Mouse (Mus musculus): Measurements from ENCODE around the gene Gpr152. TPM values are rescaled to one million over a fixed set of nuclear protein-coding genes. Genes with fewer than 3 reads are reported as not detected.

Gpr152 gene
- total RNA-seq, 2 experiments from 2014 or later, result 0.08 to 0.14 TPM

DNA sequence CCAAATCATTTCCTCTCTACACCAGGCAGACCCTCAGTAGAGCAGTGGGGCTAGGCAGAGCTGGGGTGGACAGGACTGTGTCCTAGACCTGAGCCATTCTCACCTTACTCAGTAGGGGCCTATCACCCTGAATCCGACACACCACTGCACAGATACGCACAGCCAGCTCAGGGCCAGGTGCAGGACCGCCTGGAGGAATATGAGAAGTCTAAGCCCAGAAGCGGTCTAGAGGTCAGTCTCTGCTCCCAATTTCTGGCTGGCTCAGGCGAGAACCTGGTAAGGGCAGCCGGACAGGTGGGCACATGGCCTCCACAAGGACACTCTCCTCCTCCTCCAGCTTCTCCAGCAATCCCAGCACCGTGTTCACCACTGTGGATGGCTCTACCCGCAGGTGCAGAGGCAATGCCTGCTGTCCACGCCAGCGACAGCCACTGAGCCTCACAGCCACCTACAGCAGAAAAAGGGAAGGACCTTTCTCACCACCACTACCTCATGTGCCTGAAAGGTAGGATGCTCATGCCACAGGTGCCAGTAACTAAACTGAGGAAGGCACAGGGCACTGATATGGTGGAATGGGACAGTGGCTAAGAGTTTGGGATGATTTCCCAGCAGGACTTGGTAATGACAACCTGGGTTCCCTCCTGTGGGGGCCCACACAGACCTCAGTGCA lies 31.3 kb downstream of the Gpr152 start:
- DNase-seq (ENCODE audit: low spot score in 2 of 2), result no peak

DNA sequence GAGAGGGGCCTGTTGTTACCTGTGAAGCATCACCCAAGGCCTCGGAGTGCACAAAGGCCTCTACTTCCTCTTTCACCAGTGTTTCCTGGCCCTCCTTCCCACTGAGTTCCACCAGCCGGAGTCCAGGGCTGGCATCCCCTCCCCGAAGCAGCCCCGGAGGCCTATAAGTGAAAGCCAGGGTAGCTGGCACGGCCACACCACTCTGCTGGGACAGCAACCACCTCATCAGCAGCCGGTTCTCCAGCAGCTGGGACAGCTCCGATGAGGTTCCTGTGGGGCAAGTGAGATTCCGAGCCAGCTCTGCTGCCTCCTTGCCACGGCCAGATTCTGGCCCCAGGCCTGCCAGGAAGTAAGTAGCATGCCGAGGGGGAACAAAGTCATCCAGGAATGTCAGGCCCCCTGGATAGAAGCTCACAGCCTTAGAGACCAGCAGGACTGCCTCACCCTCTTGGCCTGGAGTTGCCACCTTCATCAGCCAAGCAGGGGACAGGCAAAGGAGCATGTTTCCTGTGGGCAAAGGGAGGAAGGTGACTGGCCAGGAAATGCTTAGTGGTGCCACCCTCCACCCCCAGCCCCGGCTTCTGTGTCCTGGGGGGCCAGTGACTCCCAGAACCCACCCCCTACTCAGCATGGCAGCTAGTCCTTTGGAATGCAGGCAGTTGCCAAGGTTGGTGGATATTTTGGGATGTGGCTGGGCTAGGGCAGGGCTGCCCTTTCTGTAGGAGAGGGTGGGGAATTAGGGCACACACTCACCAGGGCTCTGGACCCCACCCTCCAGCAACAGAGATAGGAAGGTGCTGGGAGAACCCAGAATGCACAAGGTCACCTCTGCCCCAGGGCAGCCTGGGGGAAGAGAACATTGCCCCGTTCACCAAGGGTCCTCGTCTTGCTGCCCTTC lies 32.1 kb downstream of the Gpr152 start:
- no peak for DNase-seq (ENCODE audit: low spot score in 2 of 2)

DNA sequence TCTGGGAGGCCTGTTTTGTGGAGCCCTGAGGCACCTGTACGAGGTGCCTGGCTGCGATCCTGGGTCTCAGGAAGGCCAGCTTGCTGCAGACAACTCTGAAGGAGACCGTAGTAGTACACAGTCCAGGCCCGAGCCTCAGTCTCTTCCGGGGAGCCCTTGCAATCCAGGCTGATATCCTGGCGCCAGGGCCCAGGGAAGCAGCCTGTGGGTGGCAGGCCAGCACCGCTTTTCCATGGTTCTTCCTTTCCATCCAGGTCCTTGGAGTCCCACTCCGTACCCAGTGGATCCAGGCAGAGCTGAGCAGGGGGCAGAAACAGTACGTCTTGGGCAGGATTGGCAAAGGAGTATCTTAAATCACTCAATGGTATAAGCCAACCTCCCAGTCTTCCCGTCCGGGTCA lies 33.3 kb downstream of the Gpr152 start:
- no peak for DNase-seq (ENCODE audit: low spot score in 2 of 2)

DNA sequence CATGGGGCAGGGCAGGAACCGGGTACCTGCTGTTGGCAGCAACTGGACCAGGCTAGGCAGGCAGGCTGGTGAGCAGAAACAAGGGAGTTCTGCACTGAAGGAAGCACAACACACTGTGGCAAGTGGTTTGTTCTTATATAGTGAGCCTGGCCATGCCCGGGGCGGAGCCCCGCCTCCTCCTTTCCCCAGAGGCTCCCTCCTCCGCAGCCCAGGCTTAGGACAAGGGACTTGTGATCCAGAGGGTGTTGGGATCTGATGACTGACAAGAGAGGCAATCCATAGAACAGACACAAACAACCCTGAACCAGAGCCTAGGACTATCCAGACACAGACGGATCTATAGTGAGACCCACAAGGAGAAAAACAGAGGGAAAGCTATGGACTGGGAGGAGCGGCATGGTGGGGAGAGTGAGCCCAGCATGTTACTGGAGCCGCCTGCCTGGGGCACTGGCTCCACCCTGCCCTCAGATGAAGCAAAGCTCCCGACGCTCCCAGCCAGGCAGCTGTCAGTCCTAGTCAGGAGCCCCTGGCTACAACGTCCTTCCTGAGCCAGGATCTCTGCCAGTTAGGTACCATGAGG lies 35.9 kb downstream of the Gpr152 start, which contains the start of gene Carns1:
Gene Carns1, minus strand, starts transcription at position 112 of the 580 bp plus-strand sequence.
- no peak for DNase-seq (ENCODE audit: low spot score in 2 of 2)

DNA sequence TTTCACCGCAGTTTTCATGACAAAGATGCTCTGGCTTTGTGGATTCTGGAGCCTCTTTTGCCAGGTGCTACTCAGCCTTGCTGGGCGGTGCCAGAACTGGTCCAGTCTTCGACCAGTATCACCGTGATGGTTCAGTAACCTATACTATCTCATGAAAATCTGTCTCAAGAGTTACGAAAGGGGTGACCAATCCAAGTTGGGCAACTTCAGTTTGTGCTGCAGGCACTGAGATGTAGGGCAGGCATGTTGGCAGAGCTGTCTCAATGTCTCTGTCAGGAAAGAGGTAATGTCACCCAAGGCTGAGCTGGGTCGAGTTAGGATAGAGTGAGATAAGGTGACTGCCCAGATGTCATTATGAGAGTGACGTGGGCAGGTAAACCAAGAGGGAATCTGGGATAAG lies 40.8 kb downstream of the Gpr152 start:
- no peak for DNase-seq (ENCODE audit: low spot score in 2 of 2)

DNA sequence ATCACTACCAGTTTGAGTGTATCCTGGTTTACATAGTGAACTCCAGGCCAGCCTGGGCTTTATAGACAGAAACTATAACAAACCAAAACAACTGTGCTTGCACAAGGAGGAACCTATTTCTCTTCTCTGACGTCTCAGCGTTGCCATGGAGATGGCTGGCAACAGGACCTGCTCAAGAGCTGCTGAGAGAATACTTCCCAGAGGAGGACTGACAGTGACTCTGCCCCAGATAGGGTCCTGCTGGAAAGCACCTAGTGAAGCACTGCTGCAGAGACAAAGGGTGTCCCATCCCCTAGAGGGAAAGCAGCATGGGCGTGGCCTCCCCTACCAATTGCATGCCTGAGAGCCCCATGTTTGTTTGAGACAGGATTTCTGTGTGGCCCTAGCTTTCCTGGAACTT lies 42.3 kb downstream of the Gpr152 start:
- no peak for DNase-seq (ENCODE audit: low spot score in 2 of 2)

DNA sequence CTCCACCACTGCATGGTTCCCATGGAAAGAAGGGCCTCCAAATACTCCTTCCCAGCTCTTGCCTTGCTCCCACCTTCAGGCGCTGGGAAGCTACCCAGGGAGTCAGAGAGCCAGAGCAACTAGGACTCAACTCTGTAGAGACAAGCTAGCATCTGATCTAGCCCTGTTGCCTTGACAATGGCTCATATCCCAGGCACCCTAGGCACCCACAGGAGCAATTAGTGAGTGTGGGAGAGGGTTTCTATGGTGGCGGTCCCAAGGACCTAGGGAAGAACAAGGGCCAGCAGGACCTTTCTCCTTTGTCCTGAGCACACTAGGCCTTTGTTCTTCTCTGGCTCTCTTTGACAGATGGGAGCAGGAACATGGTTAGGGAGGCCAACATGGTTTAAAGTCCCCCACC lies 44.1 kb downstream of the Gpr152 start:
- DNase-seq (ENCODE audit: low spot score in 2 of 2), result no peak

DNA sequence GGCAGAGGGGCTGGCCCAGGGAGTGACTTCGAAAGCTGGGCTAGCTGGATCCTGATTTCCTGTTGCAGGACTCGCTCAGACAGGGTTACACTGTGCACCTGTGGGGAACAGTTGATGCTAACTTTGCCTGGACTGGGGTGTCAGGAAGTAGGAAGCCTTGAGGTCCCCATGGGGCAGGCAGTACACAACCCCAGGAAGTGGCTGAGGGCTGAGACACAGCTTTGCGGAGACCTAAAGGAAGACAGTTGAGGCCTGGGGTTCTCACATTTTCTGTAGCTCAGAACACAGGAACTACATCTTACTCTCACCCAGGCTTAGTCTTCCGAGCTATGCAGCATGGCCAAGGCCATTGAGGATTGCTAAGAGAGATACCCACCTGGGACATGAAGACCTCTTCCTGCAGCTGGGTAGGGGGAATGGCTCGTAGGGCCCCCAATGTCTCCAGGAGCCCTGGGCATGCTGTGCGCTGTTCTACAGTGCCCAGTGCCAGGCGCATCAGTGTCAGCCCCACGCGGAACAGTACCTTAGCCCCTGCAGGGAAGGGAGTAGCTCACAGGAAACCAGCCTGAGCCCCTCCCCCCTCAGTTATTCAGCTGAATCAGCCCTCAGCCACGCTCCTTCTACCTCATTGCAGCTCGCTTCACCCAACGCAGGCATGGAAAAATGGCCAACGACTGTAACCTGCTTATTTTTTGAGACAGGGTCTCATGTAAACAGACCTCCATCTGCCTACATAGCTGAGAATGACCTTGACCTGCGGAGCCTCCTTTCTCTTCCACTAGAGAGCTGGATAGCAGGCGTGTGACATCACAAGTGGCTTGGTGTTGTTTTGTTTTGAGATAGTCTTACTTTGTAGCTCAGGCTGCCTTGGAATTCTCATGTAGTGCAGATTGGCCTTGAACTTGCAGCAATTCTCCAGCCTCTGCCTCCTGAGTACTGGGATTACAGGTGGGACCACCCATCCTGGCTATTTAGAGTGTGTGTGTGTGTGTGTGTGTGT lies 45.7 kb downstream of the Gpr152 start:
- no peak for DNase-seq (ENCODE audit: low spot score in 2 of 2)

DNA sequence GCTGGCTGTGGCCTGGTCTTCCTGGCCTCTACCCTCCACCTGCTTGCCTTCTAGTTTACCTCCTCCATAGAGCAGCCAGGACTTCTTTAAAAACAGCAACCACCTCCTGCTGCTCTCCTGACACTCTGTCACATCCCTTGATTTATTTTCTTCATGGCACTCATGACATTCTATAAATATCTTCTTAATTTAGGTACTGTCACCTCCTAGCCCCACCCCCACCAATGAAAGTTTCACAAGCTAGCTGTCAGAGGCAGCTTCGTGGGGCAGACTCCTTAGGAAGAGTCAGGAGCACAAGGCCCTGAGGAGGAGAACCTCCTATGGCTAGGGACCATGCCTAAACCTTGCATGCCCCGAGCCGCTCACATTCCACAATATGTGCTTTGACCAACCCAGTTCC lies 47.7 kb downstream of the Gpr152 start:
- DNase-seq (ENCODE audit: low spot score in 2 of 2), result no peak

DNA sequence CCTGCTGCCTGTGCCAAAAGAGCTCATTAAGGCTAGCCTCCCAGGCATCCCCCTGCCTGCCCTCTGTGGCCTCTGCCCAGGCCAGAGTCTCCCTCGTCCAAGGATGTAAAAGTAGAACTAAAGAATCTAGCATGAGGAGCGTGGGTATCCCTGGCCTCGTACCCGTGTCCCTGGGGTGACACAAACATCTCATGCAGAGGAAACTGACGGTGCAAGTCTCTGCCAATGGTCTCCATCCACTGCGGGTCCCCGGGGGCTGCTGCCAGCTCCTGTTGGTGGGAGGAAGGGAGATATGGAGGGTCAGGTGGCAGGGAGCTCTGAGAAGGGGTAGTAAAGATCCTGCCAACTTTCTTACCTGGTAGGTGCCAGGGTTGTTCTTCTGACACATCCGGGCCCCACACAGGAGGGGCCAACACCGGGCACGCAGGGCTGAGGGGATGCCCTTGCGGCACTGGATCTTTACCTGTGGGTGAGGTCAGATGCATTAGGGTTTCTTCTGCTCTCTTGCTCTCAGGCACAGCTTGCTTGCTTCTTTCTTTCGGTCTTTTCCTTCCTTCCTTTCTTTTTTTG lies 49.5 kb downstream of the Gpr152 start:
- no peak for DNase-seq (ENCODE audit: low spot score in 2 of 2)

DNA sequence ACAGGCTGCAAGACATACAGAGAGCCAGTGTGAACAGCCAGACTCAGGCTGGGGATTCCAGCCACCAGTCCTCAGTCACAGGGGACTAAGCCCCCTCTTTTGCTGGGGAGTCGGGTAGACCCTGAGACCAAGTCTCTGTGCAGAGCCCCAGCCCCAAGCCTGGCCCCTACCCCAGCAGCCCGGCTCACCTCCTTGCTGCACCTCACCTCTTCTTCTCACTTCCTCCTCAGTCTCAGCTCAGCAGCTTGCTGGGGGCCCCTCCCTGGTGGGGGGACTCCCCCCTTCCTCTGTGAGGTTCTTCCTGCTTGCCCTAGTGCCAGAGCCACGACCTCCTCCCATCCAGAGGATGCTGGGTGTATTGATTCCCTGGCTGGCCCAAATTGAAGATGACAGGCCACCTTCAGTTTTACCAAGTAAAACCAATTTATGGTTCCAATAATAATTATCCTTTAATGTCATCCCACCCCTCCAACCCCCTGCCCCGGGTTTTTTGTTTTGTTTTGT lies 51.3 kb downstream of the Gpr152 start, which contains the start of gene Tbc1d10c:
Gene Tbc1d10c, minus strand, starts transcription at position 454 of the 504 bp plus-strand sequence.
- DNase-seq (ENCODE audit: low spot score in 2 of 2), result no peak

DNA sequence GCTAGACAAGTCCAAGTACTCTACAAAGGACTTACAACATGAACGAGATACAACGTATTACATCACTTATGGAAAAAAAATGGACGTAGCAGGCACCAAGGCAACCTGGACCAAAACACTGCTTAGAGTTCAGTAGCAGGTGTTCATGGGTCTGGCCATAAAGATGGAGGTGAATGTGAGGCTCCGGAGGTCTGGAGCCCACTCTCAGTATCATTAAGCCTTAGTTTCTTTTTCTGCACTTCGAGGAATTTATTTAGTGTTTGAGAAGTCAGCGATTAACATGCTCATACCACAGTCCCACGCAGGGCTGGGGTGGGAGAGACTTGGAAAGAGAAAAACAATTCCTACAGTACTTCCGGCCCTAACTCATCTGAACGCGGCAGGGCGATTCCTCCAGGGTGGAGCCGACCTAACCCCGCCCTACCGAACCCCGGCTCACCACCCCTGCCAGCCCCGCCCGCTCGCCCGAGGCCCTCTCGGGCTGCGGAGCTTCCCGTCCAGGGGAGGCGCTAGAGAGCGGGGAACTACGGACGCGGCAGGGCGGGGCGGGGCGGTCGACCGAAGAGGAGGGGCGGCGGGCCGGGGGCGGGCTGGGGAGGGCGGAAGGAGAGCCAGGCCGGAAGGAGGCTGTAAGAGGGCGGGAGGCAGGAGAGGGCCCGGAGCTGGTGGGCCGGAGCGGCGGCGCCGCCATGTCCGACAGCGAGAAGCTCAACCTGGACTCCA lies 52.1 kb downstream of the Gpr152 start, which contains the start of gene Ppp1ca:
Gene Ppp1ca, plus strand, starts transcription at position 538 of the 723 bp plus-strand sequence.
- peak; percentile 95 to 96 for DNase-seq (ENCODE audit: low spot score in 2 of 2)

DNA sequence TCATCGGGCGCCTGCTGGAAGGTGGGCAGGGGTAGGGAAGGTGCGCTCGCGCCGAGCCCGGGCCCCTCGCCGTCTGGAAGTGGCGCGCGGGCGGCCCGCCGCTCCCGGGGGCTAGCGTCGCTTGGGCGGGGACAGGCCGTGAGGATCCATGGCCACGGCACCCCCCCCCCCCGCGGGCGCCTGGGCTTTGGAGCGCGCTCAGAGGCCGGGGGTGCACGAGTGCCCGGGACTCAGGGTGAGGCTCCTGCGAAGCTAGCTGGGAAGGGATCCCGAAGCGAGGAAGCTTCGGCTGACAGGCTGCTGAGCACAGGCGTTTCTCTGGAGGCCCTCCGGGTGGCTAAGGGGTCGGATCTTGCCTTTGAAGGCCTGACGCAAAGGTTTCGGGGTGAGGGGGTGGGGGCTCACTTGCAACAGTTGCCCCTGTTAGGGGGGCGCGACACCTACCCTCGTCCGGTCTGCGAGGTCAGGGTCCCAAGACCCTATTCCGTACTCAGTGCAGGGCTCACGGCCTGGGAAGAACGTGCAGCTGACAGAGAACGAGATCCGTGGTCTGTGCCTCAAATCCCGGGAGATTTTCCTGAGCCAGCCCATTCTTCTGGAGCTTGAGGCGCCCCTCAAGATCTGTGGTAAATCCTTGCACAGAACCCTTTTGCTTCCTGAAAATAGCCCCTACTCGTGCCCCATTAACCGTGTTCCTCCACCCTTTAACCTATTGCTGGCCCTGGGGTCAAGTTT lies 52.8 kb downstream of the Gpr152 start:
- DNase-seq (ENCODE audit: low spot score in 2 of 2), result no peak

DNA sequence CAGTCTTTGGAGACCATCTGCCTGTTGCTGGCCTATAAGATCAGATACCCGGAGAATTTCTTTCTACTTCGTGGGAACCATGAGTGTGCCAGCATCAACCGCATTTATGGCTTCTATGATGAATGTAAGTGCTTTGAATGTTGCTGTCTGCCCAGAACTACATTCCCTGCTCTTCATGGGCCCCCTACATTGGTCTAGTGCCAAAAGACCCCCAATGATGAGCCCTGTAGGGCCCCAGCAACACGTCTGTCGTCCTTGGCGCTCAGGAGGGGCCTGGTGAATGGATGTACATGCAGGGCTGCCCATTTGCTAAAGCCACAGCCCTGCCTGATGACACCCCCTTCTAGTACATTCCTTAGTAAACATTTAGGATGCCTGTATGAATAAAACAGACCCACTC lies 53.5 kb downstream of the Gpr152 start:
- DNase-seq (ENCODE audit: low spot score in 2 of 2), result no peak

DNA sequence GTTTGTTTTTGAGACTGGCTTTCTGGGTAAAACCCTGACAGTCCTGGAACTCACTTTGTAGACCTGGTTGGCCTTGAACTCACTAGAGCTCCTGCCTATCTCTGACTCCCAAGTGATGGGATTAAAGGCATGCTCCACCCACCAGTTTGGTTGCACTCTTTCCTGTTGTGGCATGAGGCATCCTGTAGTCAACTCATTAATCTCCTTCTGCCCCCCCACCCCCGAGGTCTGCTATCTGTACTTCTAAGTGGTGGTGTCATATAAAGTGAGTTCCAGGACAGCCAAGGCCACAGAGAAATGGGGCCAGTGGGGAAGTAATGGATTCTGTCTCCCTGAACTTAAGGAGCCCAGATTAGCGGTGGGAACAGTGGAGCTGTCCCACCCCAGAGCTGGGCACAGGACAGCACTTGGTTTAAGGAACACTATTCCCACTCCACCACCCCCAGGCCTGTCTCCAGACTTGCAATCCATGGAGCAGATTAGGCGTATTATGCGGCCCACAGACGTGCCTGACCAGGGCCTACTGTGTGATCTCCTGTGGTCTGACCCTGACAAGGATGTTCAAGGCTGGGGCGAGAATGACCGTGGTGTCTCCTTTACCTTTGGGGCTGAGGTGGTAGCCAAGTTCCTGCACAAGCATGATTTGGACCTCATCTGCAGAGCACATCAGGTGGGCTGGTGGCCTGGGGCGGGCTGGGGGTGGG lies 54.6 kb downstream of the Gpr152 start:
- DNase-seq (ENCODE audit: low spot score in 2 of 2), result no peak

DNA sequence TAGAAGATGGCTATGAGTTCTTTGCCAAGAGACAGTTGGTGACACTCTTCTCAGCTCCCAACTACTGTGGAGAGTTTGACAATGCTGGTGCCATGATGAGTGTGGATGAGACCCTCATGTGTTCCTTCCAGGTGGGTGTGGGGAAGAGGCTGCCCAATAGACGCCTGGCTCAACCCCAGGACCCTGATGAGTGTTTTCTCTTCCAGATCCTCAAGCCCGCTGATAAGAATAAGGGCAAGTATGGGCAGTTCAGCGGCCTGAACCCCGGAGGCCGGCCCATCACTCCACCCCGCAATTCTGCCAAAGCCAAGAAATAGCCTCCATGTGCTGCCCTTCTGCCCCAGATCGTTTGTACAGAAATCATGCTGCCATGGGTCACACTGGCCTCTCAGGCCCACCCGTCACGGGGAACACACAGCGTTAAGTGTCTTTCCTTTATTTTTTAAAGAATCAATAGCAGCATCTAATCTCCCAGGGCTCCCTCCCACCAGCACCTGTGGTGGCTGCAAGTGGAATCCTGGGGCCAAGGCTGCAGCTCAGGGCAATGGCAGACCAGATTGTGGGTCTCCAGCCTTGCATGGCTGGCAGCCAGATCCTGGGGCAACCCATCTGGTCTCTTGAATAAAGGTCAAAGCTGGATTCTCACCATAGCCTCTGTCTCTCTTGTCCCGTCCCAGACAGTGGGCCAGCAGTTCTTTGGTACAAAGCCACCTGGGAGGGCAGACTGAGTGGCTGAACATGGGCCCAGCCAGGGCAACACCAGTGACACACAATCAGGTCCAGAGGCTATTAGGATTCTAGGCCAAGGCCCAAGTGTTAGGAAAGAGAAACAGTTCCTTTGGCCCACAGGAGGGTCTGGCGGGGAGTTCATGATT lies 55.4 kb downstream of the Gpr152 start:
- no peak for DNase-seq (ENCODE audit: low spot score in 2 of 2)

Measured in adrenal gland, postnatal 4 days (tissue).